Mouse (Mus musculus): ENCODE results near the gene Hexim1. TPM values are rescaled to one million over a fixed set of nuclear protein-coding genes. Genes with fewer than 3 reads are reported as not detected.

The Hexim1 gene
- total and polyA plus RNA-seq, 3 experiments, result 20.2 to 51.8 (median 25.9) TPM

- H3K27me3 ChIP-seq (replicated peaks), result peaks cover 6% of the 10 kb centered on the region
- dilution Hi-C loops (cut with MboI; ENCODE audit: extremely low pct_ligation_motif_present, extremely low pct_unique_long_range_greater_than_20kb, low sequenced_read_pairs) (no loop called here), in situ Hi-C loops (cut with MboI; ENCODE audit: low pct_ligation_motif_present, low pct_unique_long_range_greater_than_20kb, low sequenced_read_pairs) (no loop called here)
- no peak for DNase-seq (ENCODE audit: extremely low read depth)
- H3K4me2 ChIP-seq (ENCODE audit: insufficient read depth, low read depth, poor library complexity, severe bottlenecking), result peak overlapping the region; percentile 47; the same call in 1 of the 2 replicates
- peaks cover 36% of the 10 kb centered on the region for H3K79me2 ChIP-seq (replicated peaks; ENCODE audit: control insufficient read depth, extremely low read depth, insufficient read depth, poor library complexity, severe bottlenecking)
- H3K4me1 ChIP-seq (ENCODE audit: control insufficient read depth in 1 of 2, insufficient read depth in 2 of 2), result peaks cover 51 to 77% of the 10 kb centered on the region in 2 experiments
- H3K9me3 ChIP-seq (replicated peaks; ENCODE audit: low read length), result no peaks in the 10 kb centered on the region
- H3K9ac ChIP-seq (ENCODE audit: insufficient read depth, low read depth), result no peak overlapping the region; the same call in 1 of the 2 replicates
- no peak for TF ChIP-seq CTCF (conservative IDR thresholded peaks at IDR 0.05 in 1 of 2, IDR thresholded peaks at IDR 0.05 in 1 of 2; ENCODE audit: low read depth in 2 of 2, low read length in 2 of 2)
- TF ChIP-seq MAX (IDR thresholded peaks at IDR 0.05; ENCODE audit: low read length), result no peak
- no peak for TF ChIP-seq SIN3A (IDR thresholded peaks at IDR 0.05; ENCODE audit: low read length)
- TF ChIP-seq POLR2AphosphoS2 (IDR thresholded peaks at IDR 0.05; ENCODE audit: low read depth, low read length), result no peak
- TF ChIP-seq UBTF (IDR thresholded peaks at IDR 0.05; ENCODE audit: low read depth, low read length), result no peak
- no peak for TF ChIP-seq JUND (conservative IDR thresholded peaks at IDR 0.05; ENCODE audit: low read depth, low read length)
- TF ChIP-seq MAZ (IDR thresholded peaks at IDR 0.05; ENCODE audit: low read depth, low read length), result no peak
- no peak for TF ChIP-seq KAT2A (IDR thresholded peaks at IDR 0.05; ENCODE audit: insufficient replicate concordance, low read length)
- TF ChIP-seq CHD1 (IDR thresholded peaks at IDR 0.05; ENCODE audit: low read depth, low read length), result no peak
- peak overlapping the region in 1 of 3 experiments; percentile 79 for H3K4me3 ChIP-seq (replicated peaks in 1 of 3; ENCODE audit: low read depth in 2 of 3, low read length in 2 of 3, poor library complexity in 1 of 3)
- H3K36me3 ChIP-seq (replicated peaks in 1 of 2; ENCODE audit: control insufficient read depth in 1 of 2, insufficient read depth in 1 of 2, low read length in 1 of 2), result peaks cover 3 to 30% of the 10 kb centered on the region in 2 experiments
- 0 out of 2 replicates have a peak overlapping the region, but pooled peaks have one; percentile 3 for H3K27ac ChIP-seq (ENCODE audit: insufficient read depth, low read depth)
Measured at GRCm38 (mm10) chr11:103099352-103099940, 16.6 kb upstream of the Hexim1 start.

- H3K4me2 ChIP-seq (ENCODE audit: insufficient read depth, low read depth, poor library complexity, severe bottlenecking), result peak overlapping the region; percentile 47
- dilution Hi-C loops (cut with MboI; ENCODE audit: extremely low pct_ligation_motif_present, extremely low pct_unique_long_range_greater_than_20kb, low sequenced_read_pairs), result no loop called here
- H3K79me2 ChIP-seq (replicated peaks; ENCODE audit: control insufficient read depth, extremely low read depth, insufficient read depth, poor library complexity, severe bottlenecking), result peaks cover 36% of the 10 kb centered on the region
- H3K27ac ChIP-seq (ENCODE audit: insufficient read depth, low read depth), result no peak overlapping the region; the same call in 1 of the 2 replicates
- H3K27me3 ChIP-seq (replicated peaks), result peaks cover 6% of the 10 kb centered on the region
- H3K9me3 ChIP-seq (replicated peaks; ENCODE audit: low read length), result no peaks in the 10 kb centered on the region
- peak overlapping the region; percentile 82 for H3K9ac ChIP-seq (ENCODE audit: insufficient read depth, low read depth)
- DNase-seq (ENCODE audit: extremely low read depth), result no peak
- peak overlapping the region; percentile 61 to 91 (median 79) for H3K4me3 ChIP-seq (replicated peaks in 1 of 3; ENCODE audit: low read depth in 2 of 3, low read length in 2 of 3, poor library complexity in 1 of 3)
- in situ Hi-C loops (cut with MboI; ENCODE audit: low pct_ligation_motif_present, low pct_unique_long_range_greater_than_20kb, low sequenced_read_pairs), result loop anchor here (5.0 kb wide), 2 partner anchors 57 to 227 kb away; no protein-coding TSS in a partner anchor
- peaks cover 47 to 77% of the 10 kb centered on the region in 2 experiments for H3K4me1 ChIP-seq (ENCODE audit: control insufficient read depth in 1 of 2, insufficient read depth in 2 of 2)
- TF ChIP-seq HCFC1 (IDR thresholded peaks at IDR 0.05; ENCODE audit: low read depth, low read length) (no peak), MXI1 (IDR thresholded peaks at IDR 0.05; ENCODE audit: low read depth, low read length) (no peak), KAT2A (IDR thresholded peaks at IDR 0.05; ENCODE audit: insufficient replicate concordance, low read length) (no peak), BHLHE40 (IDR thresholded peaks at IDR 0.05; ENCODE audit: low read depth, low read length) (peak; percentile 49; the same call in 1 of the 2 replicates), IRF4 (IDR thresholded peaks at IDR 0.05; ENCODE audit: low read depth, low read length) (peak; percentile 41; the same call in 1 of the 2 replicates), USF1 (IDR thresholded peaks at IDR 0.05; ENCODE audit: low read depth, low read length) (no peak), MEF2A (IDR thresholded peaks at IDR 0.05; ENCODE audit: borderline replicate concordance, low read depth, low read length) (no peak), GABPA (IDR thresholded peaks at IDR 0.05; ENCODE audit: insufficient replicate concordance, low read depth, low read length) (no peak), SIN3A (IDR thresholded peaks at IDR 0.05; ENCODE audit: low read length) (no peak), ELF1 (IDR thresholded peaks at IDR 0.05; ENCODE audit: low read depth, low read length) (no peak), EP300 (IDR thresholded peaks at IDR 0.05; ENCODE audit: low read length) (peak; percentile 16; the same call in 1 of the 2 replicates), CTCF (conservative IDR thresholded peaks at IDR 0.05 in 1 of 2, IDR thresholded peaks at IDR 0.05 in 1 of 2; ENCODE audit: low read depth in 2 of 2, low read length in 2 of 2) (no peak)
- peaks cover 10 to 38% of the 10 kb centered on the region in 2 experiments for H3K36me3 ChIP-seq (replicated peaks in 1 of 2; ENCODE audit: control insufficient read depth in 1 of 2, insufficient read depth in 1 of 2, low read length in 1 of 2)
Measured at GRCm38 (mm10) chr11:103100361-103100760, 15.7 kb upstream of the Hexim1 start.

All from CH12.LX (cell line).